Mouse (Mus musculus): ENCODE data around the gene Btnl1. TPM values are rescaled to one million over a fixed set of nuclear protein-coding genes. Genes with fewer than 3 reads are reported as not detected.

Btnl1 gene
- polyA plus RNA-seq (2017; shearing (Covaris generic)), result not detected

DNA sequence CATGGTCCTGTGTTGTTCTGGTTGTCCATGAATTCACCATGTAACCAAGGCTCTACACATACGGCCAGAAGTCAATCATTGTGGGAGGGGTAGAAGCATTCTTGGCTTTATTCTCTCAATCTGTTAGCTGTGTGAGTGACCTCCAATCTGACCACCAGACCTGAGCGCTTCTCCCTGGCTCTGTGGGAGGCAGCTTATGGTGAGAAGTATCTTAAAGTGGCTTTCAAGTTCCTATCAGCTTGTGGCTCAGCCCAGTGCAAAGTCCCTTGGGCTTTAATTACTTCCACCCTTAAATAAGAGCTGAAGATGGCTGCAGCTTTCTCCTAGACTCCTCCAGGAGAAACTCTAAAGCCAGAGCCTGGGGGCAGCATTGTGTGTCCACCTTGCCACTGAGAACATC lies at the start of gene Btnl1:
Gene Btnl1 (plus strand): TSS at position 286 of the 400 bp plus-strand sequence.

GRCm38 (mm10) chr17:34354539-34354938 lies 22.4 kb upstream of the Btnl1 start, which contains the start of gene Btnl2:
Gene Btnl2 (plus strand): TSS chr17:34354822.

DNA sequence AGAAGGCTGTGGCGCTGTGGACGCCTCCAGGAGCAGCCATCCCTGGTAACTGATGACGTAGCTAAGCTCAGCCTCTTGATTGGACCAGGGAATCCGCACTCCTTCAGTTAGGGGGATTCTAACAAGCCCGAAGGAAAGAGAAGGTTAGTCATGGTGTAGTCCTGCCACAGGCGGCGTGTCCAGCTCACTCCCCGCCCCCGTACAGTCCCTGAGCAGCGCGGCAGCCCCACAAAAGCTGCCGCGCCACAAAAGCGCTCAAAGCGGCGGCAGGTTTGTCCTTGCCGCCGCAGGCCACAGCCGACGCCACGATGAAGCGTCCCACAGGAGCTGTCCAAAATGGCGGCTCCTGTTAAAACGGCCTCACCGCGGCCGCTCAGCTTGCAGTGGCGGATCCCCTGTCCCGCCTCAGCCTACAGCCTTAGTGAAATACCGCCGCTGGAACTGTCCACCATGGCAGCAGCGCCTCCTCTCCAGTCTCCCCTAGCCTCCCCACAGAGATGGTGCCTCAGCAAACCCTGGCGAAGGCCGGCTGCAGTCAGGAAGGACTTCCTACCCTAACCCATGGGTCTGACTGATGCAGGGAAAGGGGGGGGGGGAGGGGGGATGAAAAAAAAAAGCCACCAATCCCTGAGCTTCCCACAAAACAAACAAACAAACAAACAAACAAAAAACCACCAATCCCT lies 21.9 kb downstream of the Btnl1 start, which contains the start of gene BC051142:
Gene BC051142 (plus strand): TSS at position 110 of the 683 bp plus-strand sequence.

Other genes with a start within 250 kb of the Btnl1 start
- 4.9 TPM for gene H2-DMb2, start 233.8 kb upstream of the Btnl1 start, polyA plus RNA-seq (2017; shearing (Covaris generic))
- 2.7 TPM for gene H2-DMb1, start 224.1 kb upstream of the Btnl1 start, polyA plus RNA-seq (2017; shearing (Covaris generic))
- gene Tap1, start 189.6 kb upstream of the Btnl1 start, polyA plus RNA-seq (2017; shearing (Covaris generic)), result 402 TPM
- 470 TPM for gene Psmb9, start 189.4 kb upstream of the Btnl1 start, polyA plus RNA-seq (2017; shearing (Covaris generic))
- gene Psmb8, start 179.4 kb upstream of the Btnl1 start, polyA plus RNA-seq (2017; shearing (Covaris generic)), result 1,148 TPM
- 323 TPM for gene Tap2, start 173.6 kb upstream of the Btnl1 start, polyA plus RNA-seq (2017; shearing (Covaris generic))
- 97.5 TPM for gene H2-Ob, start 138.2 kb upstream of the Btnl1 start, polyA plus RNA-seq (2017; shearing (Covaris generic))
- gene H2-Ab1, start 119.4 kb upstream of the Btnl1 start, polyA plus RNA-seq (2017; shearing (Covaris generic)), result 25.3 TPM
- 18.1 TPM for gene H2-Aa, start 89.3 kb upstream of the Btnl1 start, polyA plus RNA-seq (2017; shearing (Covaris generic))
- 13.4 TPM for gene H2-Eb1, start 71.3 kb upstream of the Btnl1 start, polyA plus RNA-seq (2017; shearing (Covaris generic))
- gene H2-Eb2, start 51.5 kb upstream of the Btnl1 start, polyA plus RNA-seq (2017; shearing (Covaris generic)), result 0.10 TPM
- 0.43 TPM for gene Btnl2, start 22.3 kb upstream of the Btnl1 start, polyA plus RNA-seq (2017; shearing (Covaris generic))
- gene BC051142, start 21.7 kb downstream of the Btnl1 start, polyA plus RNA-seq (2017; shearing (Covaris generic)), result 0.54 TPM
- not detected for gene Btnl4, start 100.2 kb downstream of the Btnl1 start, polyA plus RNA-seq (2017; shearing (Covaris generic))
- gene Btnl6, start 140.2 kb downstream of the Btnl1 start, polyA plus RNA-seq (2017; shearing (Covaris generic)), result not detected
- 0.12 TPM for gene Notch4, start 187.1 kb downstream of the Btnl1 start, polyA plus RNA-seq (2017; shearing (Covaris generic))
- gene Gpsm3, start 212.7 kb downstream of the Btnl1 start, polyA plus RNA-seq (2017; shearing (Covaris generic)), result 296 TPM
- gene Pbx2, start 214.1 kb downstream of the Btnl1 start, polyA plus RNA-seq (2017; shearing (Covaris generic)), result 20.0 TPM
- 2.5 TPM for gene Ager, start 220.7 kb downstream of the Btnl1 start, polyA plus RNA-seq (2017; shearing (Covaris generic))
- gene Rnf5, start 226.6 kb downstream of the Btnl1 start, polyA plus RNA-seq (2017; shearing (Covaris generic)), result 97.3 TPM
- 23.3 TPM for gene Agpat1, start 227.1 kb downstream of the Btnl1 start, polyA plus RNA-seq (2017; shearing (Covaris generic))
- gene Egfl8, start 238.8 kb downstream of the Btnl1 start, polyA plus RNA-seq (2017; shearing (Covaris generic)), result 2.8 TPM